Mouse (Mus musculus): ENCODE measurements around the gene Abhd17b. TPM values are rescaled to one million over a fixed set of nuclear protein-coding genes. Genes with fewer than 3 reads are reported as not detected.
"Not testable (repeated sequence)": the region's sequence is repeated elsewhere in the genome, so short reads cannot be mapped to it uniquely, and the experiment has no call there.

Abhd17b gene
- polyA plus RNA-seq, 1 experiment from 2014 or later, result 17.7 TPM

DNA sequence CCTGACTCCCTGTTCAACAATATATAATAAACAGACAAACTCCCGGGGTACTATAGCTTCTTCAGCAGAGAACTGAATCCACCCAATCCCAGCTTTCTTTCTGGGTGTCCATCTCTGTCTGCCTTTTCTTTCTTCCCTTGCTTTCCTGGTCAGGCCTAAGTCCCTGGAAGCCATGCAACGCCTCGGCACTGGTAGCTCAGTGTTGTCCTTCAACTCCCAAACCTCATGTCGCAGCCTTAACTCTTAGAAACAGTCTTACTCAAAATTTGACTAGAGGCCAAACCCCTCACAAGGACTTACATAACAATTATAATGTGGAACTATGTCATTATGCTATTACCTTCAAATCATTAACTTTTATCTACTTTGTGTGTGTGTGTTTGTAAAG lies 28.8 kb upstream of the Abhd17b start:
- WGBS, result 92% methylated on average over 4 of the region's 4 CpGs
- Histone ChIP-seq H3K36me3 (ENCODE audit: control insufficient read depth, insufficient read depth, low read length) (no peaks in the 10 kb centered on the region), H3K4me1 (replicated peaks; ENCODE audit: control insufficient read depth, insufficient read depth, low read length) (peaks cover 5% of the 10 kb centered on the region; the same call in 1 of the 2 replicates), H3K9ac (ENCODE audit: low read depth, low read length) (no peak overlapping the region), H3K27ac (ENCODE audit: low read depth, low read length) (no peak overlapping the region), H3K27me3 (replicated peaks; ENCODE audit: control insufficient read depth, insufficient read depth, low read length) (no peaks in the 10 kb centered on the region), H3K4me3 (ENCODE audit: low read depth, low read length) (no peak overlapping the region), H3K9me3 (ENCODE audit: control insufficient read depth, low read length) (no peaks in the 10 kb centered on the region), H3K4me2 (no peak overlapping the region)
- ATAC-seq (replicated peaks; ENCODE audit: low FRiP score) (no peak), DNase-seq (ENCODE audit: low spot score) (no peak)

GRCm38 (mm10) chr19:21626271-21626988 lies 26.6 kb upstream of the Abhd17b start:
- no peak overlapping the region for H3K9ac ChIP-seq (ENCODE audit: low read depth, low read length)
- no peak overlapping the region for H3K4me3 ChIP-seq (ENCODE audit: low read depth, low read length)
- H3K9me3 ChIP-seq (ENCODE audit: control insufficient read depth, low read length), result no peaks in the 10 kb centered on the region
- WGBS, result 80% methylated on average over 6 of the region's 6 CpGs
- no peaks in the 10 kb centered on the region for H3K36me3 ChIP-seq (ENCODE audit: control insufficient read depth, insufficient read depth, low read length)
- H3K4me2 ChIP-seq, result no peak overlapping the region
- no peaks in the 10 kb centered on the region for H3K27me3 ChIP-seq (replicated peaks; ENCODE audit: control insufficient read depth, insufficient read depth, low read length)
- no peak overlapping the region for H3K27ac ChIP-seq (ENCODE audit: low read depth, low read length)
- ATAC-seq (replicated peaks; ENCODE audit: low FRiP score) (no peak), DNase-seq (ENCODE audit: low spot score) (no peak)
- H3K4me1 ChIP-seq (replicated peaks; ENCODE audit: control insufficient read depth, insufficient read depth, low read length), result peaks cover 5% of the 10 kb centered on the region; the same call in 1 of the 2 replicates

GRCm38 (mm10) chr19:21628440-21628839 lies 24.5 kb upstream of the Abhd17b start:
- H3K36me3 ChIP-seq (ENCODE audit: control insufficient read depth, insufficient read depth, low read length); H3K4me2 ChIP-seq; H3K4me1 ChIP-seq (replicated peaks; ENCODE audit: control insufficient read depth, insufficient read depth, low read length); DNase-seq (ENCODE audit: low spot score); H3K9ac ChIP-seq (ENCODE audit: low read depth, low read length); H3K27ac ChIP-seq (ENCODE audit: low read depth, low read length); H3K4me3 ChIP-seq (ENCODE audit: low read depth, low read length); H3K9me3 ChIP-seq (ENCODE audit: control insufficient read depth, low read length); H3K27me3 ChIP-seq (replicated peaks; ENCODE audit: control insufficient read depth, insufficient read depth, low read length); ATAC-seq (replicated peaks; ENCODE audit: low FRiP score): not testable (repeated sequence)
- 62% methylated on average over 9 of the region's 11 CpGs for WGBS

DNA sequence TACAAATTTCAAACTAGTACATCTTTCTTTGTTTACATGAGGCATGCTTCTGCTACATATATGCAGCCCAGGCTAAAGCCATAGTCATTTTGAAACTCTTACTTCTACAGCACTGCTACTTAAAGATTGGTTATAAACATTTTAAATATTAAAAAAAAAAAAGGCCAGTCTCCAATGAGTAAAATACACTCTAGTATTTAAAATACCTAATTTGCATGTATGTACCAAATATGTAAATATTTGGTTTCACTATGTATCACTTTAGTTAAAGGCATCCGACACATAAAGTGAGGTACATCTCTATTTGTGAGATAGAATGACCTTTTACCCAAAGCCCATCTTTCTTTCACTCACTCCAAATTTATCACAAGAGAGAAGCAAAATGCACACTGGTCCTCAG lies 24.0 kb upstream of the Abhd17b start:
- Histone ChIP-seq H3K27me3 (replicated peaks; ENCODE audit: control insufficient read depth, insufficient read depth, low read length) (no peaks in the 10 kb centered on the region), H3K9ac (ENCODE audit: low read depth, low read length) (no peak overlapping the region), H3K9me3 (ENCODE audit: control insufficient read depth, low read length) (no peaks in the 10 kb centered on the region), H3K27ac (ENCODE audit: low read depth, low read length) (no peak overlapping the region), H3K4me1 (replicated peaks; ENCODE audit: control insufficient read depth, insufficient read depth, low read length) (no peaks in the 10 kb centered on the region), H3K4me2 (no peak overlapping the region), H3K4me3 (ENCODE audit: low read depth, low read length) (no peak overlapping the region), H3K36me3 (ENCODE audit: control insufficient read depth, insufficient read depth, low read length) (no peaks in the 10 kb centered on the region)
- ATAC-seq (replicated peaks; ENCODE audit: low FRiP score) (no peak), DNase-seq (ENCODE audit: low spot score) (no peak)
- WGBS, result 82% methylated on average over 1 of the region's 1 CpGs

DNA sequence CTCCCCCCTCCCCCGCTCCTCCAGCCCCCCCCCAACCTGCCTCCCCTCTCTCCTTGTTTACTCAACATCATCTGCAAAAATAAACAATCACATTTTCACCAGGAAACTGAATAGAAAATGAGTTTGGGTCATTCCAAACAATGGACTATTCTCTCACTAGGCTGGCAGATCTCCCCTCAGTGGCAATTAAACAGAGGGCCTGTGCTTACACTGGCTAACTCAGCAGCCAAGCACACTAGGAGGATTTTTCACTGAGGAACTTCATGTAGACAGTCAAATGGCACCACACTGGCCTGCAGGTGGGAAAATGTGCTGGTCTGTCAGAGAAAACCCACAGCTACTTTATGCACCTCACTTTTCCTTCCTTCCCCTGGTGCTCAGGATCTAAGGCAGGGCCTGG lies 23.5 kb upstream of the Abhd17b start:
- Histone ChIP-seq H3K27ac (ENCODE audit: low read depth, low read length) (no peak overlapping the region), H3K4me3 (ENCODE audit: low read depth, low read length) (no peak overlapping the region), H3K9ac (ENCODE audit: low read depth, low read length) (no peak overlapping the region), H3K27me3 (replicated peaks; ENCODE audit: control insufficient read depth, insufficient read depth, low read length) (no peaks in the 10 kb centered on the region), H3K36me3 (ENCODE audit: control insufficient read depth, insufficient read depth, low read length) (no peaks in the 10 kb centered on the region), H3K9me3 (ENCODE audit: control insufficient read depth, low read length) (no peaks in the 10 kb centered on the region), H3K4me1 (replicated peaks; ENCODE audit: control insufficient read depth, insufficient read depth, low read length) (no peaks in the 10 kb centered on the region), H3K4me2 (no peak overlapping the region)
- 44% methylated on average over 1 of the region's 1 CpGs for whole genome bisulfite sequencing
- DNase-seq (ENCODE audit: low spot score), result no peak
- ATAC-seq (replicated peaks; ENCODE audit: low FRiP score), result no peak

GRCm38 (mm10) chr19:21630656-21631331 lies 22.2 kb upstream of the Abhd17b start:
- Histone ChIP-seq H3K4me2 (no peak overlapping the region), H3K4me1 (replicated peaks; ENCODE audit: control insufficient read depth, insufficient read depth, low read length) (no peaks in the 10 kb centered on the region), H3K27ac (ENCODE audit: low read depth, low read length) (no peak overlapping the region), H3K9me3 (ENCODE audit: control insufficient read depth, low read length) (no peaks in the 10 kb centered on the region), H3K27me3 (replicated peaks; ENCODE audit: control insufficient read depth, insufficient read depth, low read length) (no peaks in the 10 kb centered on the region), H3K36me3 (ENCODE audit: control insufficient read depth, insufficient read depth, low read length) (no peaks in the 10 kb centered on the region), H3K9ac (ENCODE audit: low read depth, low read length) (no peak overlapping the region), H3K4me3 (ENCODE audit: low read depth, low read length) (no peak overlapping the region)
- no peak for ATAC-seq (replicated peaks; ENCODE audit: low FRiP score)
- 45% methylated on average over 14 of the region's 14 CpGs for WGBS
- no peak for DNase-seq (ENCODE audit: low spot score)

DNA sequence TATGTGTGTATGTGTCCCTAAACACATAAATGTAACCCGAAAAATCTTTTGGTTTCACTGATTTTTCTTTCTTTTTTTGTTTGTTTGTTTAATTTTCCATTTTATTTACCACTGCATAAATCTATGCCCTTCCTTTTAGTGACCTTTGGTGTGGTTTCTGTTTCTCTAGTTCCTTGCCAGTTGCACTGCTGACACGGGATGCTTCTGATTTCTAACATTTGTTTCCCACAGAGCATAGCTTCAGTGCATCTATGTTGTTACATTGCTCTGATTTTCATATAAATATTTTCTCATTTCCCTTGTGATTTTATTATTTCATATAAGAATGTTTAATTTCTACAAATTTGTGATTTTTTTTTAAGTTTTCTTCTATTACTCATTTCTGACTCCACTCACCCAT lies 17.6 kb upstream of the Abhd17b start:
- H3K4me3 ChIP-seq (ENCODE audit: low read depth, low read length), result no peak overlapping the region
- no peaks in the 10 kb centered on the region for H3K27me3 ChIP-seq (replicated peaks; ENCODE audit: control insufficient read depth, insufficient read depth, low read length)
- no peak overlapping the region for H3K9ac ChIP-seq (ENCODE audit: low read depth, low read length)
- H3K4me1 ChIP-seq (replicated peaks; ENCODE audit: control insufficient read depth, insufficient read depth, low read length), result no peaks in the 10 kb centered on the region
- DNase-seq (ENCODE audit: low spot score) (no peak), ATAC-seq (replicated peaks; ENCODE audit: low FRiP score) (no peak)
- H3K36me3 ChIP-seq (ENCODE audit: control insufficient read depth, insufficient read depth, low read length), result no peaks in the 10 kb centered on the region
- H3K27ac ChIP-seq (ENCODE audit: low read depth, low read length), result no peak overlapping the region
- WGBS, result 88% methylated on average over 2 of the region's 2 CpGs
- no peaks in the 10 kb centered on the region for H3K9me3 ChIP-seq (ENCODE audit: control insufficient read depth, low read length)
- H3K4me2 ChIP-seq, result no peak overlapping the region

GRCm38 (mm10) chr19:21636907-21637306 lies 16.1 kb upstream of the Abhd17b start:
- no peaks in the 10 kb centered on the region for H3K27me3 ChIP-seq (replicated peaks; ENCODE audit: control insufficient read depth, insufficient read depth, low read length)
- H3K36me3 ChIP-seq (ENCODE audit: control insufficient read depth, insufficient read depth, low read length), result no peaks in the 10 kb centered on the region
- H3K9ac ChIP-seq (ENCODE audit: low read depth, low read length), result no peak overlapping the region
- H3K4me2 ChIP-seq, result no peak overlapping the region
- H3K4me3 ChIP-seq (ENCODE audit: low read depth, low read length), result no peak overlapping the region
- 79% methylated on average over 3 of the region's 3 CpGs for WGBS
- H3K27ac ChIP-seq (ENCODE audit: low read depth, low read length), result no peak overlapping the region
- ATAC-seq (replicated peaks; ENCODE audit: low FRiP score) (no peak), DNase-seq (ENCODE audit: low spot score) (no peak)
- H3K4me1 ChIP-seq (replicated peaks; ENCODE audit: control insufficient read depth, insufficient read depth, low read length), result no peaks in the 10 kb centered on the region
- H3K9me3 ChIP-seq (ENCODE audit: control insufficient read depth, low read length), result no peaks in the 10 kb centered on the region

GRCm38 (mm10) chr19:21637672-21638071 lies 15.3 kb upstream of the Abhd17b start:
- Histone ChIP-seq H3K9me3 (ENCODE audit: control insufficient read depth, low read length) (no peaks in the 10 kb centered on the region), H3K36me3 (ENCODE audit: control insufficient read depth, insufficient read depth, low read length) (no peaks in the 10 kb centered on the region), H3K27ac (ENCODE audit: low read depth, low read length) (no peak overlapping the region), H3K27me3 (replicated peaks; ENCODE audit: control insufficient read depth, insufficient read depth, low read length) (no peaks in the 10 kb centered on the region), H3K9ac (ENCODE audit: low read depth, low read length) (no peak overlapping the region), H3K4me3 (ENCODE audit: low read depth, low read length) (no peak overlapping the region), H3K4me2 (no peak overlapping the region), H3K4me1 (replicated peaks; ENCODE audit: control insufficient read depth, insufficient read depth, low read length) (no peaks in the 10 kb centered on the region)
- WGBS, result 85% methylated on average over 7 of the region's 7 CpGs
- no peak for ATAC-seq (replicated peaks; ENCODE audit: low FRiP score)
- DNase-seq (ENCODE audit: low spot score), result no peak
